Mouse (Mus musculus): ENCODE results near the gene Zfp738. TPM values are rescaled to one million over a fixed set of nuclear protein-coding genes. Genes with fewer than 3 reads are reported as not detected.
"Not testable (repeated sequence)": the region's sequence is repeated elsewhere in the genome, so short reads cannot be mapped to it uniquely, and the experiment has no call there.

Gene Zfp738
- 11.5 and 12.8 TPM in 2 replicates for polyA plus RNA-seq (2015; fragmentation: Nextera tagmentation; extraction: Ambion mirVana)

DNA sequence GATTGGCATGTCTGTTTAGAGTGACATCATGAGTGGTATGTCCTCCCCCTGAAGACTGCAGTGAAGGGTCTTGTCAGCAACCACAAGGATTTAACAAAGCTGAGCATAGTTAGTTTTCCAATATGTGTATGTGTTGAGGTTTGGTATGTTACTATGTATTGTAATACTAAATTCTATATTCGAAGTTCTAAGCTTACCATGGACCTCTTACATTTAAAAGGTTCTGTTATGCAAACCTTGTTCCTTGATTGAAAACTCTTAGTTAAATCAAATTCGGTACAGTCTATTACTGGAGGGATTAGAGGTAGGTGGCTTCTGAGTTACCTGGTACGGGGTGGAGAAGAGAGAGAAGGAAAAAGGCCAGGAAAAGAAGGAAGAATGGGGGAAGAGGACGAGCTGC is at the start of gene Zfp738:
Gene Zfp738 (minus strand): TSS at position 101 of the 400 bp plus-strand sequence.
- Histone ChIP-seq H3K4me3 (replicated peaks) (no peak within 1 kb of the TSS), H3K9ac (no peak within 1 kb of the TSS), H3K27ac (no peak within 1 kb of the TSS), H3K36me3 (no peaks in the 10 kb centered on the region), H3K4me2 (no peak within 1 kb of the TSS), H3K27me3 (no peaks in the 10 kb centered on the region), H3K9me3 (replicated peaks) (no peaks in the 10 kb centered on the region), H3K4me1 (peaks cover 3% of the 10 kb centered on the region)
- no peak for ATAC-seq (replicated peaks; ENCODE audit: low FRiP score)
- 89% methylated on average over 4 of the region's 4 CpGs for WGBS

DNA sequence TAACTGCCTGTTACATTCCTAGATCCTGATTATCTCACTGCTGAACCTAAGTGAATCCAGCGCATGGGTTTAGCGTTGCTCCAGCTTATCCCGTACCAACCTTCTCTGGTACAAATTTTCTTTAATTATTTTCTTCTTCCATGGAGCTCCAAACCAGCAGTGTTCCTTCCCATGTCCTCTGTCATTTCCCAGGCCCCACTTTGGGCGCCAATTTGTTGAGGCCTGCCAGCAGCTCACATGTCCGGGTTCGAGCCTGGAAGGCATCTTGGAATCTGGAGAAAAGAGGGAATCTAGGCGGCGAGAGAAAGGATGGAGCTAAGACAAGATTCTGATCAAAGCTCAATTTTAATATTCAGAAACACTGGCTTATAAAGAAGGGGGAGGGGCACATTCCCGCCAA is 47.5 kb upstream of the Zfp738 start:
- peaks cover 15% of the 10 kb centered on the region for H3K9me3 ChIP-seq (replicated peaks)
- H3K27ac ChIP-seq; H3K36me3 ChIP-seq; H3K9ac ChIP-seq; H3K4me3 ChIP-seq (replicated peaks); H3K4me2 ChIP-seq; H3K4me1 ChIP-seq; H3K27me3 ChIP-seq; ATAC-seq (replicated peaks; ENCODE audit: low FRiP score): not testable (repeated sequence)
- WGBS: 93% methylated on average over 9 of the region's 9 CpGs

DNA sequence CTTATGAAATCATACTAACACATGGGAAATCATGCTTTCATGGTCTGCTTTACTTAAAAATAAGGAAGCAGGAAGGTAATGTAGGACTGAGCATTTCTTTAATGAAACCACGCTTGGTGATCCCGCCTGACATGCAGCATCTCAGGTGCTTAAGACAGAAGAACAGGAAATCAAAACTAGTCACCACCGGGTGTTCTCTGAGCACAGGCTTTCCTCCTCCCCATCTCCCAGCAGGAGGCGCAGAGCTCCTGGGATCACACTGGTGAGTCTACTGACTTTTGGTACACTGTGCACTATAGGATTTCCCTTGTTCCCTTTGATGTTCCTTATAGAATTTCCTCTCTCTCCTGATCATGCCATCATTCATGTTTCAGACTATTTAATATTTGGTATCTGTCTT is 42.6 kb upstream of the Zfp738 start:
- H3K27me3 ChIP-seq; H3K27ac ChIP-seq; H3K36me3 ChIP-seq; H3K4me1 ChIP-seq; H3K9ac ChIP-seq; H3K9me3 ChIP-seq (replicated peaks): not testable (repeated sequence)
- WGBS: 28% methylated on average over 4 of the region's 4 CpGs
- ATAC-seq (replicated peaks; ENCODE audit: low FRiP score): peak; percentile 91
- peak overlapping the region; percentile 62 for H3K4me3 ChIP-seq (replicated peaks)
- H3K4me2 ChIP-seq: peak overlapping the region; percentile 75

DNA sequence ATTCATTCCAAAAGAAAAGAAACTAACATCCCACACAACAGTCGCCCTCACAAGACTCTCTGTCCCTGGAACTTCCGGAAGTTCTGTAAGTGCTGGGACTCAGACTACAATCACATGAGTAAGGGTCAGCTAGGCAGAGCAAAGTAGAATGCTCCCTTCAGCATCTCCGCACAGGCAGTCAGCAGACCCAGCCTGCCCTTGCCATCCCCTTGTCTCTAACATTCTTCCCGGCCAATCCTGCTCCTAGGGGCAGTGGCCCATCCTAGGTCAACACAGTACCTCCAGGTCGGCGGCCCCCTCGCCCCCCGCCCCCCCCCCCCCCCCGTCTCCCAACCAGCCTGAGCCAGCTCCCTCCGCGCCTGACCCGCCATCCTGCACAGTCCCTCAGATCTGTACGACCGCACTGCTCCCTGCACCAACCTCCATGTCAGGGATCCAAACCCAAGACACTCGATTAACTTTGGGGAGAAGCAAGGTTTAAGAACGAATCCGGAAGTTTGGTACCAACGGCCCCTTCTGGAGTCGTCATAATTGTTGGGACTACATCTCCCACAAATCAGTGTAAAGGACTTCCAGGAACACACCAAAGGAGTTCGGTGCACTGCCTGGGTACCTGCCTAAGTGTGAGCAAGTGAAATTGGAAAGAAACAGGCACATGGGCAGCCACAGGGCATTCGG is 41.9 kb upstream of the Zfp738 start, which contains the start of gene Zfp65:
Gene Zfp65 (minus strand): TSS at position 533 of the 678 bp plus-strand sequence.
- H3K36me3 ChIP-seq: no peaks in the 10 kb centered on the region
- H3K4me2 ChIP-seq: peak within 1 kb of the TSS; percentile 75
- no peaks in the 10 kb centered on the region for H3K27me3 ChIP-seq
- 0 out of 2 replicates have a peak, but pooled peaks cover 4% of the 10 kb centered on the region for H3K9me3 ChIP-seq (replicated peaks)
- H3K9ac ChIP-seq: peak within 1 kb of the TSS; percentile 59
- 3% methylated on average over 17 of the region's 21 CpGs for WGBS
- peak within 1 kb of the TSS; percentile 62 for H3K4me3 ChIP-seq (replicated peaks)
- H3K4me1 ChIP-seq: peaks cover 2% of the 10 kb centered on the region; the same call in 1 of the 2 replicates
- H3K27ac ChIP-seq: peak within 1 kb of the TSS; percentile 70
- peak; percentile 93 for ATAC-seq (replicated peaks; ENCODE audit: low FRiP score)

DNA sequence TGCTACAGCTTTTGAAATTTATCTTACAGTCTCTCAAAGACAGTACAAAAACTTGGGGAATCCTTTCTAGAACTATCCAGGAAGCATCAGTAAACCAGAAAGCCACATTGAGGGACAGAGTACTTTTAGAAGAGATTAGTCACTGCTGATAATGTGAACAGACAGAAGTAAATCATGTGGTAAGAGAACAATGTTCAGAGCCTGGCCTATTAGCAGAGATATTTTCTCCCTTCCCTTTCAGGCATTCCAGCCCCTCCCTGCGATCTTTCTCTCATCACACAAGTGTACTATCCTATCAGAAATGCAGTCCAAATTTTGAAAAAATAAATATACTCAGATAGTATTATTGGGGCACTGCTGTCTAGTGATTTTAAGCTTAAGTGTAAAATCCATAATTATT is 41.2 kb upstream of the Zfp738 start:
- H3K27ac ChIP-seq: no peak overlapping the region
- H3K4me3 ChIP-seq (replicated peaks): peak overlapping the region; percentile 62
- no peaks in the 10 kb centered on the region for H3K36me3 ChIP-seq
- H3K4me2 ChIP-seq: peak overlapping the region; percentile 75
- WGBS: 79% methylated on average over 1 of the region's 1 CpGs
- 0 out of 2 replicates have a peak, but pooled peaks cover under 1% of the 10 kb centered on the region for H3K9me3 ChIP-seq (replicated peaks)
- H3K27me3 ChIP-seq: no peaks in the 10 kb centered on the region
- H3K4me1 ChIP-seq: peaks cover 4% of the 10 kb centered on the region
- no peak overlapping the region for H3K9ac ChIP-seq
- ATAC-seq (replicated peaks; ENCODE audit: low FRiP score): no peak

DNA sequence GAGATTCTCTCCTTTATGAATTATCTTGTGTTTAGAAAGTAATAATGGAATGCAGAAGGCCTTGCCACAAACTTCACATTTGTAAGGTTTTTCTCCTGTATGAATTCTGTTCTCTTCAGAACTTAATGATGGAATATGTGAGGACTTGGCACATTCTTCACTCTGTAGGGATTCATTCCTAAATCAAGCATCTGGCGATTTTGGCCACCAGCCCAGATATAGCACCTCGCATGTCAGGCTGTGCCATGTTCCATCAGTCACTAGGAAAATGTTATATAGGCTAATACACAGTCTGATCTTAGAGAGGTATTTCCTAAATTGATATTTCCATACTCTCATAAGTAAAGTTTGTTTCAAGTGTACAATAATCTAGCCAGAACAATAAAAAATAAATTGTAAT is 38.5 kb upstream of the Zfp738 start:
- not testable (repeated sequence) for H3K36me3 ChIP-seq; H3K4me3 ChIP-seq (replicated peaks); H3K27ac ChIP-seq; H3K4me1 ChIP-seq; H3K9me3 ChIP-seq (replicated peaks); H3K4me2 ChIP-seq; ATAC-seq (replicated peaks; ENCODE audit: low FRiP score); H3K27me3 ChIP-seq; H3K9ac ChIP-seq
- 84% methylated on average over 2 of the region's 2 CpGs for WGBS

DNA sequence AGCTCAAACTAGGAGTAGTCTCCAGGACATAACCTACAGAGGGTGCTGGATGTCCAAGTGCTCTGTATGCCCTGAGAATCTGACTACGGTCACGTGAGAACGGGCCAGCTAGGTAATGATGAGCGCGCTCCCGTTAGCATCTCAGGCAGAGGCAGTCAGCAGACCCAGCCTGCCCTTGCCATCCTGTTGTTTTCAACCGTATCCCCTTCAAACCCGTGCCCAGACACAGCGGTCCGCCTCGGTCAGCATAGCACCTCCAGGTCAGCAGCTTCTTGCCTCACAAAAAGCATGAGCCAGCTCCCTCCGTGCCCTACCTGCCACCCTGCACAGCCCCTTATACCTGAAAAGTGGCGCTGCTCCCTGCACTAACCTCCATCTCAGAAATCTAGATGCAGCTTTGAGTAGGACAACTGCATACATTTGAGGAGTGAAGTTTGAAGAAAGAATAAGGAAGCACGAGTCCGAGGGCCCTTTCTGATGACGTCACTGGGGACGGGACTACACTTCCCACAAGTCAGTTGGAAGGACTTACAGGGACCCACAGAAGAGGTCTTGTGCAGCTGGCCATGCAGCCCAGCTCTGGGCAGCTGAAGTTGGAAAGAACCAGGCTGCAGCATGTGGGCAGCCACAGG is 37.1 kb upstream of the Zfp738 start:
- Histone ChIP-seq H3K27ac (peak overlapping the region; percentile 68), H3K27me3 (no peaks in the 10 kb centered on the region), H3K4me3 (replicated peaks) (peak overlapping the region; percentile 88), H3K9me3 (replicated peaks) (no peaks in the 10 kb centered on the region), H3K4me1 (peaks cover 5% of the 10 kb centered on the region; the same call in 1 of the 2 replicates), H3K4me2 (peak overlapping the region; percentile 76), H3K36me3 (no peaks in the 10 kb centered on the region), H3K9ac (peak overlapping the region; percentile 85)
- WGBS: under 1% methylated on average over 17 of the region's 17 CpGs
- peak; percentile 96 for ATAC-seq (replicated peaks; ENCODE audit: low FRiP score)

DNA sequence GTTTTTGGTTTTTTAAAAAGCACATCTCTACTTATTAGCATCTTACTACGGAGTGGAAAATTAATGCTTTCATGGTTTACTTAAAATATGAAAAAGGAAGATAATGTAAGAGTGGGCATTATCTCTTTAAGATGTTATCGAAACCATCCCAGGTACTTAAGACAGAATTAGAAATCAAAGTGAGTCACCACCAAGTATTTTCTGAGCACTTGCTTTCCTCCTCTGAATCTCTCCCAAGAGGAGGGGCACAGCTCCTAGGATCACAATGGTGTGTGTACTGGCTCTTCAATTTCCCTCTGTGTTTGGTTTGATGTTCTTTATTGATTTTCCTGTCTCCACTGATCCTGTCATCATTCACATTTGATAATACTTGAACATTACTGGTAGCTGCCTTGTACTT is 3.0 kb downstream of the Zfp738 start:
- not testable (repeated sequence) for H3K27ac ChIP-seq; H3K4me1 ChIP-seq; H3K27me3 ChIP-seq; H3K9me3 ChIP-seq (replicated peaks); H3K36me3 ChIP-seq
- peak; percentile 48 for ATAC-seq (replicated peaks; ENCODE audit: low FRiP score)
- Histone ChIP-seq H3K4me2 (peak overlapping the region; percentile 69), H3K4me3 (replicated peaks) (peak overlapping the region; percentile 83), H3K9ac (0 out of 2 replicates have a peak overlapping the region, but pooled peaks have one; percentile 31)
- 77% methylated on average over 2 of the region's 2 CpGs for WGBS

DNA sequence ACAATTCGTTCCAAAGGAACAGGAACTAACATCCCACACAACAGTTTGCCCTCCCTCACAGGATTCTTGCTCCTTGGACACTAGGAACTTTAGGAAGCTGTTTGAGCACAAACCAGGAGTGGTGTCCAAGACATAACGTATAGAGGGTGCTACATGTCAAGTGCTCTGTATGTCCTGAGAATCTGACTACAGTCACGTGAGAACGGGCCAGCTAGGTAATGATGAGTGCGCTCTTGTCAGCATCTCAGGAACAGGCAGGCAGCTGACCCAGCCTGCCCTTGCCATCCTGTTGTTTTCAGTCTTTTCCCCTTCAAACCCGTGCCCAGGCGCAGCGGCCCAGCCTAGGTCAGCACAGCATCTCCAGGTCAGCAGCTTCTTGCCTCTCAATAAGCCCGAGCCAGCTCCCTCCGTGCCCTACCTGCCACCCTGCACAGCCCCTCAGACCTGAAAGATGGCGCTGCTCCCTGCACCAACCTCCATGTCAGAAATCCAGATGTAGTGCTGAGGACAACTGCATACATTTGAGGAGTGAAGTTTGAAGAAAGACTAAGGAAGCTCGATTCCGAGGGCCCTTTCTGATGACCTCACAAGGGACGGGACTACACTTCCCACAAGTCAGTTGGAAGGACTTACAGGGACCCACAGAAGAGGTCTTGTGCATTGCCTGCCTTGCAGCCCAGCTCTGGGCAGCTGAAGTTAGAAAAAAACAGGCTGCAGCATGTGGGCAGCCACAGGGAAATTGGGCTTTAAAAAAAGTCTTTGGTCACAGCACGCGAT is 3.7 kb downstream of the Zfp738 start:
- H3K27me3 ChIP-seq; H3K9me3 ChIP-seq (replicated peaks); H3K4me1 ChIP-seq; H3K36me3 ChIP-seq: not testable (repeated sequence)
- Histone ChIP-seq H3K4me3 (replicated peaks) (peak overlapping the region; percentile 83), H3K4me2 (peak overlapping the region; percentile 69), H3K27ac (peak overlapping the region; percentile 32; the same call in 1 of the 2 replicates), H3K9ac (peak overlapping the region; percentile 78)
- peak; percentile 100 for ATAC-seq (replicated peaks; ENCODE audit: low FRiP score)
- 9% methylated on average over 16 of the region's 16 CpGs for WGBS

DNA sequence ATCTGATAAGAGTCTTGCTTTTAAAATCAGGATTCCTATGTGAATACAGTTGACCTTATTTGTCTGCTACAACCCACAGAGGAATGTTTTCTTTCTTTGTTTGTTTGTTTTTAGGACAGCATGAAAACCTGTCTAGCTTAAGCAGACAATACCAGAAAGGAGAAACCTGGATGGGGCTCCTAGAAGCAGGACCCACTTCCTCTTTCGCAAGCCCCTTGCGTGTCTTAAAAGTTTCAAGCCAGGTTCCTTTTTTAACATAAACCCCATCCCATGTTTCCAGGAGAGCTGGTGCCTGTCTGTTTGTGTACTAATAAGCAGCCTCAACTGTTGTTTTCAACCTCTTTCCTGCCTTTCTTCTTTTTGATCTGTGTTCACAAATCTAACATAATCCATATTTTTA is 12.0 kb downstream of the Zfp738 start:
- ATAC-seq (replicated peaks; ENCODE audit: low FRiP score): no peak
- no peak overlapping the region for H3K9ac ChIP-seq
- peaks cover 14% of the 10 kb centered on the region for H3K36me3 ChIP-seq
- H3K4me1 ChIP-seq: no peaks in the 10 kb centered on the region
- 93% methylated on average over 2 of the region's 2 CpGs for WGBS
- no peak overlapping the region for H3K27ac ChIP-seq
- H3K4me3 ChIP-seq (replicated peaks): no peak overlapping the region
- no peaks in the 10 kb centered on the region for H3K9me3 ChIP-seq (replicated peaks)
- H3K27me3 ChIP-seq: no peaks in the 10 kb centered on the region
- no peak overlapping the region for H3K4me2 ChIP-seq

DNA sequence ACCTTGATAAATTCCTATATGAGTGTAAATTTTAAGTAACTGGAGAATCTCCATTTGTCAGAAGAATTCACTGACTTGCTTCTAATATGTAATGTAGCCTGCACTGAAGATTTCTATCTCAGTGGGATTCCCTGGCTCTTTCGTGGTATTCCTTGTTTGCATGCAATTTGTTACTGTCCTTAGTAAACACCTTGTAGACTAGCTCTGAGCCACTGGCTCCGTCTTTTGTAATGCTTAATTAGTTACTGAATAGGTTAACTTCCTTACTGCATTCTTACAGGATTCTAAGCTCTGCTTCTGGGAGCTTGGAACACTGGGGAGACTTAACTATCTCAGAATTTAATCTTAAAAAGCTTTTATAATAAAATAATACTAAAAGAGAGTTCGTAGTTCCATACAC is 34.4 kb downstream of the Zfp738 start:
- no peak overlapping the region for H3K4me3 ChIP-seq (replicated peaks)
- ATAC-seq (replicated peaks; ENCODE audit: low FRiP score): no peak
- no peaks in the 10 kb centered on the region for H3K9me3 ChIP-seq (replicated peaks)
- H3K27ac ChIP-seq: no peak overlapping the region
- WGBS: 52% methylated on average over 3 of the region's 3 CpGs
- no peaks in the 10 kb centered on the region for H3K27me3 ChIP-seq
- H3K36me3 ChIP-seq: no peaks in the 10 kb centered on the region
- no peaks in the 10 kb centered on the region for H3K4me1 ChIP-seq
- H3K4me2 ChIP-seq: no peak overlapping the region
- no peak overlapping the region for H3K9ac ChIP-seq
